Mouse (Mus musculus) lung, adult 2 months (tissue): ENCODE data around the gene Gtf3c5. TPM values are rescaled to one million over a fixed set of nuclear protein-coding genes. Genes with fewer than 3 reads are reported as not detected.

Experiments used
- DNase-seq: peaks from one replicate; pipeline ENCODE4 v3.0.0; 2022
- H3K4me1 ChIP-seq: fragments of 200-500 bp; 2 replicates; pipeline ENCODE4 v1.6.1; 2011; ENCODE audit warnings: low read length; ENCODE audit not compliant: control insufficient read depth, insufficient read depth
- H3K4me3 ChIP-seq: fragments of 200-500 bp; replicated peaks from 2 replicates; pipeline ENCODE3; 2011; ENCODE audit warnings: low read depth, mild to moderate bottlenecking, control low read depth, low read length; ENCODE audit errors: extremely low read depth
- CTCF ChIP-seq: fragments of 200-500 bp; IDR thresholded peaks from 2 replicates; pipeline ENCODE4 v1.5.1; 2011; ENCODE audit warnings: mild to moderate bottlenecking, low read length, control low read depth; ENCODE audit not compliant: insufficient read depth
- POLR2A ChIP-seq: fragments of 200-500 bp; IDR thresholded peaks from 2 replicates; pipeline ENCODE4 v1.6.1; 2011; ENCODE audit warnings: low read depth, mild to moderate bottlenecking, control low read depth, low read length, borderline replicate concordance; ENCODE audit errors: extremely low read depth
- WGBS: fragments of 180-500 bp; shearing (Covaris S2); methylation state at CpG from one replicate; pipeline ENCODE4 v1.1.7; 2018; 5-methylcytosine and 5-hydroxymethylcytosine counted together
- polyA plus RNA-seq: library from polyadenylated mRNA; depleted of rRNA; stranded (reverse); fragments of >200 nt; gene quantifications from 2 replicates; pipeline ENCODE4 v1.2.3, GENCODE M21; 2012

The Gtf3c5 gene
- polyA plus RNA-seq, 1 experiment: 27.3 TPM

- Histone ChIP-seq H3K4me3 (no peak overlapping the region), H3K4me1 (no peaks in the 10 kb centered on the region)
- TF ChIP-seq POLR2A (no peak), CTCF (no peak)
- 91% methylated on average over 13 of the region's 13 CpGs for WGBS
- no peak for DNase-seq
Observed at GRCm38 (mm10) chr2:28549157-28549556, 34.4 kb downstream of the Gtf3c5 start.

- no peaks in the 10 kb centered on the region for H3K4me1 ChIP-seq
- peak; percentile 86 for DNase-seq
- H3K4me3 ChIP-seq: no peak overlapping the region
- WGBS: 50% methylated on average over 11 of the region's 11 CpGs
- TF ChIP-seq POLR2A (no peak), CTCF (peak; percentile 99)
Observed at GRCm38 (mm10) chr2:28547237-28548172, 36.0 kb downstream of the Gtf3c5 start.

DNA sequence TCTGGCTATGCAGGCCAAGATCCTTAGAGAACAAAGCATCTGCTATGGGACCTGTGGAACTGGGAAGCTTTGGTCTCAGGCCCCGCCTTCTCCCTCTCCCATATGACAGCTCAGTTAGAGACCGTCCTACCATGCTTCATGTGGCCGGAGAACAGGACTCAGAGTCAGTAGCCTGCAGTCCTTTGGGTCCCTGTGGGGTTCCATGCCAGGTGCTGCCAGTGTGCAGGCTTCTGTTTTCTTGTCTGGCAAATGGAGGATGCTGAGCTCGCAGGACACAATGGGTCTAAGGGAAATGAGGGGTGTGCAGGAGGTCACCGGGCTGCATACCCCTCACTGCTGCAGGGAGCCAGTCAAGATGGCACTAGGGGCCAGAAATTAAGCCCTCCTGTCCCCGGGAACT, 37.0 kb downstream of the Gtf3c5 start:
- Histone ChIP-seq H3K4me1 (no peaks in the 10 kb centered on the region), H3K4me3 (no peak overlapping the region)
- TF ChIP-seq POLR2A: no peak
- WGBS: 79% methylated on average over 6 of the region's 6 CpGs
- no peak for DNase-seq

- no peak for TF ChIP-seq POLR2A
- TF ChIP-seq CTCF: no peak
- H3K4me1 ChIP-seq: no peaks in the 10 kb centered on the region
- no peak overlapping the region for H3K4me3 ChIP-seq
- no peak for DNase-seq
Observed at GRCm38 (mm10) chr2:28545976-28546375, 37.6 kb downstream of the Gtf3c5 start.

- no peak for DNase-seq
- H3K4me3 ChIP-seq: no peak overlapping the region
- WGBS: 80% methylated on average over 8 of the region's 8 CpGs
- H3K4me1 ChIP-seq: peaks cover 7% of the 10 kb centered on the region
- TF ChIP-seq POLR2A: no peak
- no peak for TF ChIP-seq CTCF
Observed at GRCm38 (mm10) chr2:28543894-28544293, 39.7 kb downstream of the Gtf3c5 start.

DNA sequence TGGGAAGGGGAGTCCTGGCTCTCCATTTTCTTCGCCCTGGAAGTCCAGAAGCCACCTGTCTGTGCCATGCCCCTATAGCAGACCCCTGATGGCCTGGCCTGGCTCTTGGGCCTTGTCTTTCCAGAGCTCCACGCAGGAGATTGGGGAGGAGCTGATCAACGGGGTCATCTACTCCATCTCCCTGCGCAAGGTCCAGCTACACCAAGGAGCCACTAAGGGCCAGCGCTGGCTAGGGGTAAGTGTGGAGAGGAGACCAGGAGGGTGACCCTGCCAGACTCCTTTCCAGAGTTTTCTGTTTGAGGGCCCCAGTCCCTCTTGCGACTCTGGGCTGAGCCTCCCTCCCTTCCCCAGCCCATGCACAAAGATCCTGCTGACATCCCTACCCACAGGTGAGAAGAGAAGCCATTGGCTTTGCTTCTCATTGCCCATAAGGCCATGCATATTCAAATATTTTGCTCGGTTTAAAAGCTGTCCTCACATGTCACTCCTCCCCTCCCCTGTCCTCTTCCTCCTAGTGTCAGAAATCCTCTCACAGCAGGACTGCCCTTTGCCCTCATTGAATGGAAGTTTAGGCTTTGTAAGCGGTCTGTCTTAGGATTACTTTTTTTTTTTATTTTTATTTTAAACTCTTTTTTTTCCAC, 42.8 kb downstream of the Gtf3c5 start:
- DNase-seq: no peak

DNA sequence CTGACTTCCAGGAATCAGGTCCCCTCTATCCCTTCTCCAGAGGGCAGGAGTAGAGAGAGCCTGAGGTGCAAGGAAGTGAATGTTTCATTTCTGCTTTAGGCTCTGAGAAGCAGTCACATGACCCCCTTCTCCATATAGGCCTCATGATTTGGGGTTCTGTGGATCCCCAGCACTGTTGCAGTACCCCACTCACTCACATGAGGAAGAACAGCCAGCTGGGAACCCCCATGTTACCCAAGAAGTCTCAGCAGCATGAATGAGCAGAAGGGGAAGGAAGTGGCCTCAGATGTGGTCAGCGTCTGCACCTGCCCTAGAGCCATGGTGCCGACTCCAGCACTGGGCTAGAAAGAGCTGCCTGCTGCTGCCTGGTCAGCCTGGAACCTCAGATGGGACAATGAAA, 43.6 kb downstream of the Gtf3c5 start:
- DNase-seq: peak; percentile 17
- peaks cover 19% of the 10 kb centered on the region for H3K4me1 ChIP-seq
- TF ChIP-seq CTCF: no peak
- no peak for TF ChIP-seq POLR2A
- WGBS: 44% methylated on average over 2 of the region's 2 CpGs
- no peak overlapping the region for H3K4me3 ChIP-seq

More for the DNA sequence above, 42.8 kb downstream of the Gtf3c5 start:
- WGBS: 80% methylated on average over 8 of the region's 8 CpGs
- TF ChIP-seq POLR2A: no peak
- TF ChIP-seq CTCF: no peak
- Histone ChIP-seq H3K4me3 (no peak overlapping the region), H3K4me1 (peaks cover 18% of the 10 kb centered on the region)

GRCm38 (mm10) chr2:28539206-28539605, 44.3 kb downstream of the Gtf3c5 start:
- peaks cover 19% of the 10 kb centered on the region for H3K4me1 ChIP-seq
- no peak for DNase-seq
- 27% methylated on average over 7 of the region's 7 CpGs for WGBS

GRCm38 (mm10) chr2:28538817-28539128, 44.8 kb downstream of the Gtf3c5 start:
- 29% methylated on average over 1 of the region's 1 CpGs for WGBS
- no peak for DNase-seq
- H3K4me3 ChIP-seq: no peak overlapping the region
- peaks cover 19% of the 10 kb centered on the region for H3K4me1 ChIP-seq
- TF ChIP-seq POLR2A: no peak

More at GRCm38 (mm10) chr2:28539206-28539605, 44.3 kb downstream of the Gtf3c5 start:
- no peak overlapping the region for H3K4me3 ChIP-seq
- no peak for TF ChIP-seq POLR2A
- TF ChIP-seq CTCF: no peak

- Histone ChIP-seq H3K4me3 (no peak overlapping the region), H3K4me1 (peaks cover 19% of the 10 kb centered on the region)
- DNase-seq: no peak
- 70% methylated on average over 8 of the region's 8 CpGs for WGBS
- TF ChIP-seq CTCF (no peak), POLR2A (no peak)
Observed at GRCm38 (mm10) chr2:28537995-28538816, 45.3 kb downstream of the Gtf3c5 start.
